ENCODE assay signal across 17 mouse cellular contexts in genomic region chr3:149426023-149426759, GRCm38 (mm10).
DNase-seq lines count a peak whose midpoint lies in the region; ATAC-seq and TF ChIP-seq lines count a peak whose summit lies in the region.
"Had no signal": no experiment of that assay in that cellular context is flagged by ENCODE, and none has a peak within 500 bp of the region (broad histone marks: within the 10 kb centered on the region; RNA-seq: fewer than 3 reads in every experiment).

No protein-coding gene starts in this region.

- H3K9me3 ChIP-seq in hindbrain, embryonic 12.5 days (replicated peaks): no peaks in the 10 kb centered on the region
- H3K9me3 ChIP-seq in hindbrain, embryonic 11.5 days (ENCODE audit: control insufficient read depth, low read length): no peaks in the 10 kb centered on the region
- no peaks in the 10 kb centered on the region for H3K9me3 ChIP-seq in CH12.LX (replicated peaks; ENCODE audit: low read length)
- H3K9me3 ChIP-seq in midbrain, embryonic 14.5 days (ENCODE audit: control insufficient read depth, low read length): no peaks in the 10 kb centered on the region
- no peaks in the 10 kb centered on the region for H3K9me3 ChIP-seq in intestine, embryonic 16.5 days (ENCODE audit: control insufficient read depth, low read length)
- H3K9me3 ChIP-seq: embryonic facial prominence, embryonic 13.5 days; liver, embryonic 13.5 days; neural tube, embryonic 13.5 days had no signal

- no peak overlapping the region for H3K9ac ChIP-seq in hindbrain, embryonic 12.5 days
- no peak overlapping the region for H3K9ac ChIP-seq in hindbrain, embryonic 11.5 days (ENCODE audit: low read depth, low read length)
- H3K9ac ChIP-seq in CH12.LX (ENCODE audit: insufficient read depth, low read depth): peak overlapping the region; percentile 36
- no peak overlapping the region for H3K9ac ChIP-seq in midbrain, embryonic 14.5 days (replicated peaks; ENCODE audit: low read length)
- no peak overlapping the region for H3K9ac ChIP-seq in intestine, embryonic 16.5 days (ENCODE audit: low read depth, low read length)
- H3K9ac ChIP-seq: embryonic facial prominence, embryonic 13.5 days; liver, embryonic 13.5 days; neural tube, embryonic 13.5 days had no signal

- TF ChIP-seq CTCF in CH12.LX (conservative IDR thresholded peaks at IDR 0.05 in 1 of 2, IDR thresholded peaks at IDR 0.05 in 1 of 2; ENCODE audit: low read depth in 2 of 2, low read length in 2 of 2): no peak

- no peak for ATAC-seq in hindbrain, embryonic 12.5 days (ENCODE audit: low FRiP score)
- no peak for ATAC-seq in hindbrain, embryonic 11.5 days (ENCODE audit: low FRiP score)
- ATAC-seq in hematopoietic stem cell, adult 5-6 weeks (replicated peaks in 1 of 2; ENCODE audit: insufficient read depth in 1 of 2, low FRiP score in 2 of 2, low TSS enrichment in 1 of 2, low read depth in 1 of 2, poor library complexity in 2 of 2, severe bottlenecking in 2 of 2): peak; percentile 71 to 88
- ATAC-seq in midbrain, embryonic 14.5 days (ENCODE audit: low FRiP score, low TSS enrichment): no peak
- ATAC-seq in erythroid progenitor cell, adult 5-6 weeks (replicated peaks; ENCODE audit: low FRiP score, poor library complexity, severe bottlenecking): no peak
- ATAC-seq in intestine, embryonic 16.5 days: no peak

- H3K79me2 ChIP-seq in CH12.LX (replicated peaks; ENCODE audit: control insufficient read depth, extremely low read depth, insufficient read depth, poor library complexity, severe bottlenecking): no peaks in the 10 kb centered on the region

- WGBS in hindbrain, embryonic 12.5 days: 67% methylated on average over 18 of the region's 18 CpGs
- WGBS in hindbrain, embryonic 11.5 days: 72% methylated on average over 18 of the region's 18 CpGs
- WGBS in midbrain, embryonic 14.5 days: 32% methylated on average over 18 of the region's 18 CpGs
- 70% methylated on average over 18 of the region's 18 CpGs for WGBS in intestine, embryonic 16.5 days

- in situ Hi-C loops in CH12.LX (cut with MboI; ENCODE audit: low pct_ligation_motif_present, low pct_unique_long_range_greater_than_20kb, low sequenced_read_pairs): no loop called here

- no peaks in the 10 kb centered on the region for H3K27me3 ChIP-seq in hindbrain, embryonic 12.5 days
- no peaks in the 10 kb centered on the region for H3K27me3 ChIP-seq in hindbrain, embryonic 11.5 days (ENCODE audit: control insufficient read depth, insufficient read depth, low read length)
- no peaks in the 10 kb centered on the region for H3K27me3 ChIP-seq in CH12.LX (replicated peaks)
- H3K27me3 ChIP-seq in midbrain, embryonic 14.5 days (ENCODE audit: control insufficient read depth, insufficient read depth, low read length): no peaks in the 10 kb centered on the region
- no peaks in the 10 kb centered on the region for H3K27me3 ChIP-seq in intestine, embryonic 16.5 days (replicated peaks; ENCODE audit: control insufficient read depth, insufficient read depth, low read length)
- H3K27me3 ChIP-seq: embryonic facial prominence, embryonic 13.5 days; liver, embryonic 13.5 days; neural tube, embryonic 13.5 days had no signal

- TF ChIP-seq RAD21 in CH12.LX (IDR thresholded peaks at IDR 0.05; ENCODE audit: low read depth, low read length): no peak

- DNase-seq in hindbrain, embryonic 11.5 days (ENCODE audit: low spot score): no peak
- peak; percentile 24 for DNase-seq in CH12.LX (ENCODE audit: extremely low read depth)
- peak; percentile 66 for DNase-seq in midbrain, embryonic 14.5 days
- DNase-seq in urinary bladder, postnatal 14 days (ENCODE audit: low spot score): no peak
- DNase-seq: cerebellum, adult 9-10 months; gastrocnemius, postnatal 14 days; heart, postnatal 10 days; kidney, postnatal 14 days; liver, embryonic 13.5 days; lung, postnatal 36 days; right cerebral cortex, postnatal 25 days had no signal

- peaks cover 4% of the 10 kb centered on the region; the same call in 1 of the 2 replicates for H3K4me1 ChIP-seq in hindbrain, embryonic 12.5 days
- H3K4me1 ChIP-seq in hindbrain, embryonic 11.5 days (replicated peaks; ENCODE audit: control insufficient read depth, insufficient read depth, low read length): no peaks in the 10 kb centered on the region; the same call in 1 of the 2 replicates
- H3K4me1 ChIP-seq in CH12.LX (ENCODE audit: control insufficient read depth in 1 of 2, insufficient read depth in 2 of 2): peaks cover 3 to 16% of the 10 kb centered on the region in 2 experiments; a peak in 3 of 4 replicates
- H3K4me1 ChIP-seq in midbrain, embryonic 14.5 days (ENCODE audit: control insufficient read depth, insufficient read depth, low read length): peaks cover 9% of the 10 kb centered on the region; the same call in 1 of the 2 replicates
- H3K4me1 ChIP-seq in intestine, embryonic 16.5 days (ENCODE audit: control insufficient read depth, insufficient read depth, low read length): no peaks in the 10 kb centered on the region
- H3K4me1 ChIP-seq: embryonic facial prominence, embryonic 13.5 days; liver, embryonic 13.5 days had no signal

- no peak for TF ChIP-seq POLR2A in CH12.LX (IDR thresholded peaks at IDR 0.05; ENCODE audit: low read depth, low read length)

- peak; percentile 73 for TF ChIP-seq EP300 in CH12.LX (IDR thresholded peaks at IDR 0.05; ENCODE audit: low read length)

- no peak overlapping the region for H3K27ac ChIP-seq in hindbrain, embryonic 12.5 days
- no peak overlapping the region for H3K27ac ChIP-seq in hindbrain, embryonic 11.5 days (ENCODE audit: low read depth, low read length)
- H3K27ac ChIP-seq in CH12.LX (ENCODE audit: insufficient read depth, low read depth): no peak overlapping the region
- H3K27ac ChIP-seq in midbrain, embryonic 14.5 days (replicated peaks; ENCODE audit: low read depth, low read length): no peak overlapping the region
- H3K27ac ChIP-seq in intestine, embryonic 16.5 days (ENCODE audit: low read length): no peak overlapping the region
- H3K27ac ChIP-seq: embryonic facial prominence, embryonic 13.5 days; liver, embryonic 13.5 days; neural tube, embryonic 13.5 days had no signal

- H3K36me3 ChIP-seq in hindbrain, embryonic 12.5 days: no peaks in the 10 kb centered on the region
- H3K36me3 ChIP-seq in hindbrain, embryonic 11.5 days (ENCODE audit: control insufficient read depth, insufficient read depth, low read length): no peaks in the 10 kb centered on the region
- H3K36me3 ChIP-seq in CH12.LX (replicated peaks in 1 of 2; ENCODE audit: control insufficient read depth in 1 of 2, insufficient read depth in 1 of 2, low read length in 1 of 2): no peaks in the 10 kb centered on the region
- H3K36me3 ChIP-seq in midbrain, embryonic 14.5 days (ENCODE audit: control insufficient read depth, insufficient read depth, low read length): no peaks in the 10 kb centered on the region
- H3K36me3 ChIP-seq in intestine, embryonic 16.5 days (ENCODE audit: control insufficient read depth, insufficient read depth, low read length): no peaks in the 10 kb centered on the region
- H3K36me3 ChIP-seq: embryonic facial prominence, embryonic 13.5 days; liver, embryonic 13.5 days; neural tube, embryonic 13.5 days had no signal

- H3K4me2 ChIP-seq in hindbrain, embryonic 12.5 days (replicated peaks): 0 out of 2 replicates have a peak overlapping the region, but pooled peaks have one; percentile 6
- H3K4me2 ChIP-seq in hindbrain, embryonic 11.5 days (replicated peaks; ENCODE audit: low read depth, low read length): no peak overlapping the region
- peak overlapping the region; percentile 52 for H3K4me2 ChIP-seq in CH12.LX (ENCODE audit: insufficient read depth, low read depth, poor library complexity, severe bottlenecking)
- H3K4me2 ChIP-seq in midbrain, embryonic 14.5 days (ENCODE audit: low read length): peak overlapping the region; percentile 43
- H3K4me2 ChIP-seq in intestine, embryonic 16.5 days (ENCODE audit: low read depth, low read length): no peak overlapping the region
- H3K4me2 ChIP-seq: embryonic facial prominence, embryonic 13.5 days; liver, embryonic 13.5 days; neural tube, embryonic 13.5 days had no signal

- no peak overlapping the region for H3K4me3 ChIP-seq in hindbrain, embryonic 12.5 days
- no peak overlapping the region for H3K4me3 ChIP-seq in hindbrain, embryonic 11.5 days (ENCODE audit: low read depth, low read length)
- H3K4me3 ChIP-seq in CH12.LX (replicated peaks in 1 of 3; ENCODE audit: low read depth in 2 of 3, low read length in 2 of 3, poor library complexity in 1 of 3): no peak overlapping the region
- no peak overlapping the region for H3K4me3 ChIP-seq in midbrain, embryonic 14.5 days (replicated peaks; ENCODE audit: low read depth, low read length)
- no peak overlapping the region for H3K4me3 ChIP-seq in intestine, embryonic 16.5 days (ENCODE audit: low read length)
- H3K4me3 ChIP-seq: embryonic facial prominence, embryonic 13.5 days; liver, embryonic 13.5 days; neural tube, embryonic 13.5 days had no signal

- dilution Hi-C loops in CH12.LX (cut with MboI; ENCODE audit: extremely low pct_ligation_motif_present, extremely low pct_unique_long_range_greater_than_20kb, low sequenced_read_pairs): no loop called here

TF ChIP-seq in CH12.LX, 34 proteins besides CTCF, POLR2A, EP300 and RAD21:
- TF ChIP-seq JUND (conservative IDR thresholded peaks at IDR 0.05; ENCODE audit: low read depth, low read length) (peak; percentile 69; the same call in 1 of the 2 replicates), IRF4 (IDR thresholded peaks at IDR 0.05; ENCODE audit: low read depth, low read length) (peak; percentile 79; the same call in 1 of the 2 replicates), ZMIZ1 (IDR thresholded peaks at IDR 0.05; ENCODE audit: low read depth, low read length) (no peak), ETS1 (conservative IDR thresholded peaks at IDR 0.05; ENCODE audit: low read depth, low read length) (0 out of 2 replicates have a peak, but pooled peaks have one; percentile 31), JUN (IDR thresholded peaks at IDR 0.05; ENCODE audit: insufficient read depth, low read depth, low read length) (peak; percentile 32; the same call in 1 of the 2 replicates)

Comparison
In these comparisons a context has a peak if more than half of its experiments do, and no peak if none do; other contexts are left out.
1. H3K4me2 ChIP-seq: peak in hindbrain, embryonic 12.5 days (single experiment), CH12.LX (single experiment) and midbrain, embryonic 14.5 days (single experiment); none in hindbrain, embryonic 11.5 days (single experiment) and intestine, embryonic 16.5 days (single experiment).
2. ATAC-seq: peak in hematopoietic stem cell, adult 5-6 weeks (2 of 2); none in hindbrain, embryonic 12.5 days (single experiment), hindbrain, embryonic 11.5 days (single experiment), midbrain, embryonic 14.5 days (single experiment), erythroid progenitor cell, adult 5-6 weeks (single experiment) and intestine, embryonic 16.5 days (single experiment).
3. DNase-seq: peak in CH12.LX (single experiment) and midbrain, embryonic 14.5 days (single experiment); none in hindbrain, embryonic 11.5 days (single experiment) and urinary bladder, postnatal 14 days (single experiment).